Mouse (Mus musculus) kidney, adult 2 months (tissue): ENCODE results near the gene Ntm.

Experiments used
- CTCF ChIP-seq: fragments of 200-500 bp; conservative IDR thresholded peaks from 2 replicates; pipeline ENCODE4 v1.5.1; 2011; ENCODE audit warnings: low read depth, mild to moderate bottlenecking, control low read depth, low read length, moderate library complexity, mixed read lengths; ENCODE audit not compliant: insufficient read depth, insufficient read length
- POLR2A ChIP-seq: fragments of 200-500 bp; IDR thresholded peaks from one replicate; pipeline ENCODE4 v1.6.1; 2011; ENCODE audit warnings: low read depth, low read length, control low read depth

GRCm38 (mm10) chr9:29939517-29940034 is 23.4 kb downstream of the Ntm start:
- no peak for TF ChIP-seq CTCF
- no peak for TF ChIP-seq POLR2A
